Mouse (Mus musculus): ENCODE measurements around the gene Rad23a. TPM values are rescaled to one million over a fixed set of nuclear protein-coding genes. Genes with fewer than 3 reads are reported as not detected.

Rad23a gene
- total and polyA plus RNA-seq, 3 experiments = 77.3 to 87.6 (median 85.1) TPM

DNA sequence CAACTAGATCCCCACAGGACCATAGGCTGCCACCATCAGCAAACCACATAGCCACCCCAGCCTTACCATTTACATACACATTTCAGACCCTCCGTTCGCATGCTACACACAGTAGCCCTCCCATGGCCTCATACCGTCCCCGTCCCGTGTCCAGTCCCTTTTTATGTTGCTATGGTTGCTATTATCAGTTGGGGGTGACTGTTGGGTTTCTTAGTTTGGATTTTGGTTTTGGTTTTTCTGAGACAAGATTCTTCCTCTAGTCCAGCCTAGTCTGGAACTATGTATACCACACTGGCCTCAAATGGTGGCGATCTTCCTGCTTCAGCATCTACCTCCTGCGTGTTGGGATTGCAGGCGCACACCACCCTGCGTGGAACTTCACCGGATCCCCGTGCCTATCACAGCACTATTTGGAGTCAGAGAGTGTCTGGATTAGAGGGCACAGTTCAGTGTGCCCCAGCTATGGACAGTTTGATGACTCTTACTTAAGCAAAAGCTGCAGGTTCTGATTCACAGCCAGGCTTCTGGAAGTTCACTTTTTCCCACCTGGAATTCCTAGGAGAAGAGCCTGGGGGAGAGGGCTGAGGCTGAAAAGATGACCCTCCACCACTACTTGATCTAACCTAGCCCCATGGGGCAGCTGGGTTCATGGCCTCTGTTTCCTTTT is 53.5 kb downstream of the Rad23a start:
- 68% methylated on average over 11 of the region's 11 CpGs for WGBS
- Histone ChIP-seq H3K4me3 (no peak overlapping the region), H3K4me1 (ENCODE audit: control insufficient read depth, insufficient read depth, low read length) (peaks cover 38% of the 10 kb centered on the region), H3K36me3 (ENCODE audit: control insufficient read depth, insufficient read depth, low read length) (peaks cover 4% of the 10 kb centered on the region; the same call in 1 of the 2 replicates), H3K27ac (peak overlapping the region; percentile 41; the same call in 1 of the 2 replicates), H3K27me3 (ENCODE audit: control insufficient read depth, insufficient read depth, low read length) (no peaks in the 10 kb centered on the region), H3K9ac (ENCODE audit: low read depth, low read length) (no peak overlapping the region), H3K79me2 (replicated peaks; ENCODE audit: control insufficient read depth, insufficient read depth, low read length) (peaks cover 5% of the 10 kb centered on the region; the same call in 1 of the 2 replicates)
- intact Hi-C loops (cut with DNase I) = no loop called here
- no peak for TF ChIP-seq CTCF (IDR thresholded peaks at IDR 0.05)
- TF ChIP-seq POLR2A (IDR thresholded peaks at IDR 0.05; ENCODE audit: insufficient read depth, low read depth, low read length) = no peak
- TF ChIP-seq EP300 (IDR thresholded peaks at IDR 0.05; ENCODE audit: insufficient read depth, low read depth, low read length) = no peak
- DNase-seq = no peak

GRCm38 (mm10) chr8:84785756-84786677 is 54.4 kb downstream of the Rad23a start:
- intact Hi-C loops (cut with DNase I) = no loop called here
- Histone ChIP-seq H3K4me3 (no peak overlapping the region), H3K36me3 (ENCODE audit: control insufficient read depth, insufficient read depth, low read length) (peaks cover 7% of the 10 kb centered on the region; the same call in 1 of the 2 replicates), H3K9ac (ENCODE audit: low read depth, low read length) (no peak overlapping the region), H3K4me1 (ENCODE audit: control insufficient read depth, insufficient read depth, low read length) (peaks cover 41% of the 10 kb centered on the region), H3K27ac (peak overlapping the region; percentile 28; the same call in 1 of the 2 replicates), H3K27me3 (ENCODE audit: control insufficient read depth, insufficient read depth, low read length) (no peaks in the 10 kb centered on the region), H3K79me2 (replicated peaks; ENCODE audit: control insufficient read depth, insufficient read depth, low read length) (peaks cover 9% of the 10 kb centered on the region; the same call in 1 of the 2 replicates)
- WGBS = 41% methylated on average over 38 of the region's 38 CpGs
- peak; percentile 80 to 86 for DNase-seq
- TF ChIP-seq POLR2A (IDR thresholded peaks at IDR 0.05; ENCODE audit: insufficient read depth, low read depth, low read length) (0 out of 2 replicates have a peak, but pooled peaks have one; percentile 26), EP300 (IDR thresholded peaks at IDR 0.05; ENCODE audit: insufficient read depth, low read depth, low read length) (no peak)

DNA sequence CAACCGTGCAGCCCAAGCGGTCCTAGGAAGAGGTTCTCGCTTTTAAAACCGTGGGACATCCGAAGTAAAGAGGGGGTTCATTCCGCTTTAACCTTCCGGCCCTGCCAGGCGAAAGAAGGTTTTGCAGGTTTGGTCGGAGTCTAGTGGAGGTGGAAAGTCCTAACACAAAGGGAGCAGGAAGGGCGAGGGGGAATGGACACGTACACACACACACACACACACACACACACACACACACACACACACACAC is 55.0 kb downstream of the Rad23a start:
- H3K36me3 ChIP-seq (ENCODE audit: control insufficient read depth, insufficient read depth, low read length) = peaks cover 7% of the 10 kb centered on the region; the same call in 1 of the 2 replicates
- H3K9ac ChIP-seq (ENCODE audit: low read depth, low read length) = no peak overlapping the region
- H3K4me1 ChIP-seq (ENCODE audit: control insufficient read depth, insufficient read depth, low read length) = peaks cover 38% of the 10 kb centered on the region
- no peak overlapping the region for H3K4me3 ChIP-seq
- H3K27ac ChIP-seq = no peak overlapping the region
- peaks cover 7% of the 10 kb centered on the region; the same call in 1 of the 2 replicates for H3K79me2 ChIP-seq (replicated peaks; ENCODE audit: control insufficient read depth, insufficient read depth, low read length)
- no peaks in the 10 kb centered on the region for H3K27me3 ChIP-seq (ENCODE audit: control insufficient read depth, insufficient read depth, low read length)
- 53% methylated on average over 11 of the region's 11 CpGs for WGBS
- TF ChIP-seq CTCF (IDR thresholded peaks at IDR 0.05) (no peak), EP300 (IDR thresholded peaks at IDR 0.05; ENCODE audit: insufficient read depth, low read depth, low read length) (no peak), POLR2A (IDR thresholded peaks at IDR 0.05; ENCODE audit: insufficient read depth, low read depth, low read length) (no peak)
- intact Hi-C loops (cut with DNase I) = no loop called here
- DNase-seq = no peak

DNA sequence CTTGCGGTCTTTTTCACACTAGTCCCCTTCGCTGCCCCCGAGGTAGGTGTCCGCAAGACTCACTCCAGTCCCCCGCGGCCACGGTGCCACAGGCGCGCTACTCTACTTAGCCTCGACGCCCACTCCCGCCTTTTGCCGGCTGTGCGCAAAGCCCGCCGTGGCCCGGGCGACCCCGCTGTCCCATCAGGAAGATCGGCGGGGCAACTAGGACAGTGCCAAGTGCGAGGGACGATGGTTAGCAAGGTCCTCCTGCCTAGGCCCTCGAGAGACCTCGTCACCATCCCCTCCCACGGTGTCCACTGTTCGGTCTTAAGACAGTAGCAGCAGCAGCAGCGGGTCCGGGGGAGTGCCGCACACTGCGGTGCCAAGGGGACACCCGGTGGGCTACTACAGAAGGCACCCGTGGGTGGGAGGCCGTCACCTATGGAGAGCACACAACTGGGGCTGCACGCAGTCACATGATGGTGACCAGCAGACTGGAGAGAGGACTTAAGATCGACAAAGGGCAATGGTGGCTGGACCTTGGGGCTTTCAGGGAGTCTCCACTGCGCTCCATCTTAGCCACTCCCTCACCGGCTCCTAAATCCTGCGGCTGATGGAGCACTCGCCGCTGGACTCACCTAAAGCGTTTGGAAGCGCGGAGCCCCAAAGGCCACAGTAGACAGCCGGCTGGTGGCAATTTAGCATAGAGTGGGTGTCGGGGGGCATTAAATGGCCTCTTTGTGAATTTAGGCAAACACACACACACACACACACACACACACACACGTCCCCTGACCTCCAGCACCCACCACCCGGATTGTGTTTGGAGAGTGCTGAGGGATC is 55.6 kb downstream of the Rad23a start:
- TF ChIP-seq POLR2A (IDR thresholded peaks at IDR 0.05; ENCODE audit: insufficient read depth, low read depth, low read length) (no peak), CTCF (IDR thresholded peaks at IDR 0.05) (no peak), EP300 (IDR thresholded peaks at IDR 0.05; ENCODE audit: insufficient read depth, low read depth, low read length) (no peak)
- H3K4me3 ChIP-seq = peak overlapping the region; percentile 43
- H3K27me3 ChIP-seq (ENCODE audit: control insufficient read depth, insufficient read depth, low read length) = no peaks in the 10 kb centered on the region
- H3K4me1 ChIP-seq (ENCODE audit: control insufficient read depth, insufficient read depth, low read length) = peaks cover 35% of the 10 kb centered on the region
- peak in 1 of 2 experiments; percentile 55 for DNase-seq
- peak overlapping the region; percentile 55; the same call in 1 of the 2 replicates for H3K27ac ChIP-seq
- H3K36me3 ChIP-seq (ENCODE audit: control insufficient read depth, insufficient read depth, low read length) = peaks cover 7% of the 10 kb centered on the region; the same call in 1 of the 2 replicates
- H3K9ac ChIP-seq (ENCODE audit: low read depth, low read length) = peak overlapping the region; percentile 35
- intact Hi-C loops (cut with DNase I) = no loop called here
- WGBS = 23% methylated on average over 48 of the region's 48 CpGs
- H3K79me2 ChIP-seq (replicated peaks; ENCODE audit: control insufficient read depth, insufficient read depth, low read length) = peaks cover 7% of the 10 kb centered on the region; the same call in 1 of the 2 replicates

Small RNA genes within 50 kb of the gene (microRNA-seq; reads per million reads assigned to microRNA genes)
- 3.5 to 5.0 reads per million in 2 experiments for gene Mir7069

Other genes starting within 250 kb of the Rad23a start
Only the 30 nearest of the 31 such genes appear.
- gene Ier2, start 177.8 kb downstream of the Rad23a start, total RNA-seq (2021) = 10 to 100 TPM; 11.8 to 13.0 TPM
- 6.8 and 8.1 TPM in 2 replicates for gene Ier2, start 177.8 kb downstream of the Rad23a start, polyA plus RNA-seq (2012; rRNA removed)
- gene Trmt1, start 154.4 kb downstream of the Rad23a start, total RNA-seq (2021) = 10 to 100 TPM; 32.0 to 37.4 TPM
- gene Trmt1, start 154.4 kb downstream of the Rad23a start, polyA plus RNA-seq (2012; rRNA removed) = 39.9 and 50.8 TPM in 2 replicates
- gene Nacc1, start 152.8 kb downstream of the Rad23a start, total RNA-seq (2021) = 10 to 100 TPM; 30.5 to 31.0 TPM
- gene Nacc1, start 152.8 kb downstream of the Rad23a start, polyA plus RNA-seq (2012; rRNA removed) = 45.3 and 50.5 TPM in 2 replicates
- 1 to 10 TPM; 3.0 to 3.7 TPM for gene Lyl1, start 139.2 kb downstream of the Rad23a start, total RNA-seq (2021)
- 4.0 and 7.7 TPM in 2 replicates for gene Lyl1, start 139.2 kb downstream of the Rad23a start, polyA plus RNA-seq (2012; rRNA removed)
- under 1 TPM in 1 of 2 experiments, not detected in 1; 0.55 TPM for gene G430095P16Rik, start 117.7 kb downstream of the Rad23a start, total RNA-seq (2021)
- 0.70 TPM in 1 of 2 replicates, not detected in the other for gene G430095P16Rik, start 117.7 kb downstream of the Rad23a start, polyA plus RNA-seq (2012; rRNA removed)
- 100 to 1,000 TPM; 274 to 297 TPM for gene Nfix, start 40.3 kb downstream of the Rad23a start, total RNA-seq (2021)
- gene Nfix, start 40.3 kb downstream of the Rad23a start, polyA plus RNA-seq (2012; rRNA removed) = 49.0 and 68.7 TPM in 2 replicates
- gene Dand5, start 17.8 kb downstream of the Rad23a start, total RNA-seq (2021) = 10 to 100 TPM; 11.2 to 12.3 TPM
- gene Dand5, start 17.8 kb downstream of the Rad23a start, polyA plus RNA-seq (2012; rRNA removed) = 6.1 and 7.6 TPM in 2 replicates
- gene Gadd45gip1, start 9.1 kb downstream of the Rad23a start, total RNA-seq (2021) = 10 to 100 TPM; 27.4 to 29.7 TPM
- 13.4 and 21.2 TPM in 2 replicates for gene Gadd45gip1, start 9.1 kb downstream of the Rad23a start, polyA plus RNA-seq (2012; rRNA removed)
- gene Calr, start 6.3 kb upstream of the Rad23a start, total RNA-seq (2021) = 100 to 1,000 TPM; 352 to 416 TPM
- gene Calr, start 6.3 kb upstream of the Rad23a start, polyA plus RNA-seq (2012; rRNA removed) = 154 and 269 TPM in 2 replicates
- 10 to 100 TPM; 21.8 to 24.5 TPM for gene Farsa, start 16.3 kb upstream of the Rad23a start, total RNA-seq (2021)
- gene Farsa, start 16.3 kb upstream of the Rad23a start, polyA plus RNA-seq (2012; rRNA removed) = 32.5 and 41.4 TPM in 2 replicates
- gene Syce2, start 31.4 kb upstream of the Rad23a start, total RNA-seq (2021) = 1 to 10 TPM; 2.6 to 4.3 TPM
- gene Syce2, start 31.4 kb upstream of the Rad23a start, polyA plus RNA-seq (2012; rRNA removed) = 0.33 and 0.64 TPM in 2 replicates
- gene Gcdh, start 53.3 kb upstream of the Rad23a start, total RNA-seq (2021) = 10 to 100 TPM; 71.5 to 89.9 TPM
- gene Gcdh, start 53.3 kb upstream of the Rad23a start, polyA plus RNA-seq (2012; rRNA removed) = 134 and 148 TPM in 2 replicates
- gene Klf1, start 61.3 kb upstream of the Rad23a start, total RNA-seq (2021) = under 1 TPM in 1 of 2 experiments, not detected in 1; 0.16 TPM
- 0.08 and 0.23 TPM in 2 replicates for gene Klf1, start 61.3 kb upstream of the Rad23a start, polyA plus RNA-seq (2012; rRNA removed)
- 1 to 10 TPM; 6.5 to 9.6 TPM for gene Dnase2a, start 67.9 kb upstream of the Rad23a start, total RNA-seq (2021)
- 9.2 and 10.9 TPM in 2 replicates for gene Dnase2a, start 67.9 kb upstream of the Rad23a start, polyA plus RNA-seq (2012; rRNA removed)
- under 1 TPM; 0.07 to 0.10 TPM for gene Mast1, start 96.7 kb upstream of the Rad23a start, total RNA-seq (2021)
- 0.16 and 0.18 TPM in 2 replicates for gene Mast1, start 96.7 kb upstream of the Rad23a start, polyA plus RNA-seq (2012; rRNA removed)
- gene Rtbdn, start 106.3 kb upstream of the Rad23a start, total RNA-seq (2021) = not detected
- not detected in 2 replicates for gene Rtbdn, start 106.3 kb upstream of the Rad23a start, polyA plus RNA-seq (2012; rRNA removed)
- gene Gm49661, start 128.8 kb upstream of the Rad23a start, total RNA-seq (2021) = 1 to 10 TPM; 1.3 to 2.1 TPM
- gene Gm49661, start 128.8 kb upstream of the Rad23a start, polyA plus RNA-seq (2012; rRNA removed) = not detected in 2 replicates
- gene Prdx2, start 128.9 kb upstream of the Rad23a start, total RNA-seq (2021) = 100 to 1,000 TPM; 591 to 662 TPM
- gene Prdx2, start 128.9 kb upstream of the Rad23a start, polyA plus RNA-seq (2012; rRNA removed) = 464 and 584 TPM in 2 replicates
- 10 to 100 TPM; 38.1 to 50.5 TPM for gene Rnaseh2a, start 129.1 kb upstream of the Rad23a start, total RNA-seq (2021)
- gene Rnaseh2a, start 129.1 kb upstream of the Rad23a start, polyA plus RNA-seq (2012; rRNA removed) = 33.7 and 46.3 TPM in 2 replicates
- 10 to 100 TPM; 10.4 to 19.0 TPM for gene Junb, start 138.1 kb upstream of the Rad23a start, total RNA-seq (2021)
- gene Junb, start 138.1 kb upstream of the Rad23a start, polyA plus RNA-seq (2012; rRNA removed) = 13.1 and 17.3 TPM in 2 replicates
- 1 to 10 TPM; 2.0 TPM for gene Hook2, start 149.9 kb upstream of the Rad23a start, total RNA-seq (2021)
- gene Hook2, start 149.9 kb upstream of the Rad23a start, polyA plus RNA-seq (2012; rRNA removed) = 2.3 and 2.4 TPM in 2 replicates
- not detected for gene Best2, start 173.9 kb upstream of the Rad23a start, total RNA-seq (2021)
- not detected in 2 replicates for gene Best2, start 173.9 kb upstream of the Rad23a start, polyA plus RNA-seq (2012; rRNA removed)
- gene Asna1, start 184.6 kb upstream of the Rad23a start, total RNA-seq (2021) = 10 to 100 TPM; 58.5 to 71.8 TPM
- 104 and 133 TPM in 2 replicates for gene Asna1, start 184.6 kb upstream of the Rad23a start, polyA plus RNA-seq (2012; rRNA removed)
- gene Trir, start 186.2 kb upstream of the Rad23a start, total RNA-seq (2021) = 10 to 100 TPM; 81.5 to 94.1 TPM
- 47.2 and 54.3 TPM in 2 replicates for gene Trir, start 186.2 kb upstream of the Rad23a start, polyA plus RNA-seq (2012; rRNA removed)
- gene Tnpo2, start 196.2 kb upstream of the Rad23a start, total RNA-seq (2021) = 10 to 100 TPM; 26.8 to 28.4 TPM
- 26.8 and 34.8 TPM in 2 replicates for gene Tnpo2, start 196.2 kb upstream of the Rad23a start, polyA plus RNA-seq (2012; rRNA removed)
- gene Fbxw9, start 219.4 kb upstream of the Rad23a start, total RNA-seq (2021) = 1 to 10 TPM; 2.4 to 2.5 TPM
- 9.3 and 10.5 TPM in 2 replicates for gene Fbxw9, start 219.4 kb upstream of the Rad23a start, polyA plus RNA-seq (2012; rRNA removed)
- not detected for gene Gm5741, start 227.3 kb upstream of the Rad23a start, total RNA-seq (2021)
- not detected in 2 replicates for gene Gm5741, start 227.3 kb upstream of the Rad23a start, polyA plus RNA-seq (2012; rRNA removed)
- 10 to 100 TPM; 26.1 to 29.4 TPM for gene Dhps, start 231.1 kb upstream of the Rad23a start, total RNA-seq (2021)
- gene Dhps, start 231.1 kb upstream of the Rad23a start, polyA plus RNA-seq (2012; rRNA removed) = 31.5 and 33.2 TPM in 2 replicates
- 10 to 100 TPM; 39.0 to 41.4 TPM for gene Wdr83os, start 240.1 kb upstream of the Rad23a start, total RNA-seq (2021)
- 99.3 and 108 TPM in 2 replicates for gene Wdr83os, start 240.1 kb upstream of the Rad23a start, polyA plus RNA-seq (2012; rRNA removed)
- 10 to 100 TPM; 29.4 to 30.2 TPM for gene Wdr83, start 240.6 kb upstream of the Rad23a start, total RNA-seq (2021)
- 39.2 and 44.2 TPM in 2 replicates for gene Wdr83, start 240.6 kb upstream of the Rad23a start, polyA plus RNA-seq (2012; rRNA removed)

All from heart, adult 2 months (tissue).